Mouse (Mus musculus) ovary, postnatal 36 days (tissue): Measurements from ENCODE around the gene Natd1.
A peak's percentile ranks its signal among the peaks of the same experiment; 100 is the strongest.
"Not testable (repeated sequence)": the region's sequence is repeated elsewhere in the genome, so short reads cannot be mapped to it uniquely, and the experiment has no call there.

Source experiments
- DNase-seq: peaks from one replicate; pipeline ENCODE4 v3.0.0; 2022; ENCODE audit warnings: low spot score, mixed read lengths

Natd1 gene

GRCm38 (mm10) chr11:60889861-60890260 lies 24.7 kb downstream of the Natd1 start:
- no peak for DNase-seq

- DNase-seq, result not testable (repeated sequence)
Measured at GRCm38 (mm10) chr11:60886986-60887385, 27.6 kb downstream of the Natd1 start.

- DNase-seq, result no peak
Measured at GRCm38 (mm10) chr11:60882386-60882785, 32.2 kb downstream of the Natd1 start.

GRCm38 (mm10) chr11:60880559-60880958 lies 34.0 kb downstream of the Natd1 start:
- DNase-seq, result no peak

GRCm38 (mm10) chr11:60879423-60879822 lies 35.1 kb downstream of the Natd1 start:
- peak; percentile 32 for DNase-seq

GRCm38 (mm10) chr11:60878675-60879294 lies 35.8 kb downstream of the Natd1 start, which contains the start of gene Tmem11:
Gene Tmem11 (minus strand): TSS chr11:60879272.
- DNase-seq, result peak; percentile 95

GRCm38 (mm10) chr11:60878056-60878612 lies 36.4 kb downstream of the Natd1 start:
- no peak for DNase-seq

GRCm38 (mm10) chr11:60873101-60873500 lies 41.4 kb downstream of the Natd1 start:
- DNase-seq, result no peak

- no peak for DNase-seq
Measured at GRCm38 (mm10) chr11:60871409-60871808, 43.1 kb downstream of the Natd1 start.

- not testable (repeated sequence) for DNase-seq
Measured at GRCm38 (mm10) chr11:60869471-60869870, 45.1 kb downstream of the Natd1 start.

GRCm38 (mm10) chr11:60867904-60868303 lies 46.6 kb downstream of the Natd1 start:
- DNase-seq, result no peak

- DNase-seq, result no peak
Measured at GRCm38 (mm10) chr11:60867456-60867855, 47.1 kb downstream of the Natd1 start.

GRCm38 (mm10) chr11:60866021-60866420 lies 48.5 kb downstream of the Natd1 start:
- DNase-seq, result no peak

- no peak for DNase-seq
Measured at GRCm38 (mm10) chr11:60864916-60865315, 49.6 kb downstream of the Natd1 start.

GRCm38 (mm10) chr11:60864166-60864565 lies 50.4 kb downstream of the Natd1 start:
- no peak for DNase-seq

GRCm38 (mm10) chr11:60863196-60863595 lies 51.4 kb downstream of the Natd1 start:
- DNase-seq, result no peak

GRCm38 (mm10) chr11:60861993-60862392 lies 52.6 kb downstream of the Natd1 start:
- no peak for DNase-seq

- no peak for DNase-seq
Measured at GRCm38 (mm10) chr11:60856587-60856986, 58.0 kb downstream of the Natd1 start.
